Mouse (Mus musculus): ENCODE results near the gene Pde8a.
"Not testable (repeated sequence)": the region's sequence is repeated elsewhere in the genome, so short reads cannot be mapped to it uniquely, and the experiment has no call there.

Gene Pde8a

GRCm38 (mm10) chr7:81213347-81214152, at the start of gene Pde8a:
Gene Pde8a, plus strand, starts transcription at chr7:81213596.
- no peak for DNase-seq (ENCODE audit: low spot score in 2 of 2)

DNA sequence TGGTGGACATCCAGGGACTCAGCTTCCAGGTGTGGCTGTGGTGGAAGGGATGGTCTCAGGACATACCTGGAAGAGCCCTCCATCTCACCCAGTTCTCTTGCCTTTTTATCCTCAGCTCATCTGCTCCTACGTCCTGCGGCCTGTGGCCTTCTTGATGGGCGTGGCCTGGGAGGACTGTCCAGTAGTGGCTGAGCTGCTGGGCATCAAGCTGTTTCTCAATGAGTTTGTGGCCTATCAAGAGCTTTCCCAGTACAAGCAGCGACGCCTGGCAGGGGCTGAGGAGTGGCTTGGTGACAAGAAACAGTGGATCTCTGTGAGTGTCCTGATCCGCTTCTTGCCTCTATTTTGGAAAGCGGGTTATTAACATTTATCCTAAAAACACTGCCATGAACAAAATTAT, 49.0 kb upstream of the Pde8a start:
- DNase-seq (ENCODE audit: low spot score in 2 of 2), result no peak

DNA sequence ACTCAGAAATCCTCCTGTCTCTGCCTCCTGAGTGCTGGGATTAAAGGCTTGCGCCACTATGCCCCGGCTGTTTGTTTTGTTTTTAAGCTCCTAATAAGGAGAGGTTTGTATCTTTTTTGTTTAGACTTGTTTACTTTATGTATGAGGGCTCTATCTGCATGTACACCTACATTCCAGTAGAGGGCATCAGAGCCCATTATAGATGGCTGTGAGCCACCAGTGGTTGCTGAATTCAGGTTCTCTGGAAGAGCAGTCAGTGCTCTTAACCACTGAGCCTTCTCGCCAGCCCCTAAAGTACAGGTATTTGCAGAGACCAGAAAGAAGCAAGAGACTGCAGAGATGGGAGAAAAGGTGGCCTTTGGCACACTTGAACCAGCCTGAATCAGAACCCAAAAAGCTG, 46.3 kb upstream of the Pde8a start:
- DNase-seq (ENCODE audit: low spot score in 2 of 2), result no peak

GRCm38 (mm10) chr7:81169351-81169750, 44.0 kb upstream of the Pde8a start:
- DNase-seq (ENCODE audit: low spot score in 2 of 2), result no peak

DNA sequence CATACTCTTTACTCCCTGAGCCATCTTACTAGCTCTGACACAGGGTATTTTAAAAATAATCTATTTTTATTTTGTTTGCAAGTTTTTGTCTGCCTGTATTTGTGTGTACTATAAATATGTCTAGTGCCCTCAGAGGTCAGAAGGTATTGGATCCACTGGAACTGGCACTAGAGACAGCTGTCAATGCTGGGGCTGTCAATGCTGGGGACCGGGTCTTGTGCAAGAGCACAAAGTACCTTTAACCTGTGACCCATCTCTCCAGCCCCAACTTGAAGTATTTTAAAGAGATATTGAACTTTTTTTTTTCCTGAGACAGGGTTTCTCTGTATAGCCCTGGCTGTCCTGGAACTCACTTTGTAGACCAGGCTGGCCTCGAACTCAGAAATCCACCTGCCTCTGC, 39.5 kb upstream of the Pde8a start:
- no peak for DNase-seq (ENCODE audit: low spot score in 2 of 2)

GRCm38 (mm10) chr7:81174654-81175053, 38.7 kb upstream of the Pde8a start:
- DNase-seq (ENCODE audit: low spot score in 2 of 2), result no peak

- no peak for DNase-seq (ENCODE audit: low spot score in 2 of 2)
Observed at GRCm38 (mm10) chr7:81176187-81176769, 37.1 kb upstream of the Pde8a start.

DNA sequence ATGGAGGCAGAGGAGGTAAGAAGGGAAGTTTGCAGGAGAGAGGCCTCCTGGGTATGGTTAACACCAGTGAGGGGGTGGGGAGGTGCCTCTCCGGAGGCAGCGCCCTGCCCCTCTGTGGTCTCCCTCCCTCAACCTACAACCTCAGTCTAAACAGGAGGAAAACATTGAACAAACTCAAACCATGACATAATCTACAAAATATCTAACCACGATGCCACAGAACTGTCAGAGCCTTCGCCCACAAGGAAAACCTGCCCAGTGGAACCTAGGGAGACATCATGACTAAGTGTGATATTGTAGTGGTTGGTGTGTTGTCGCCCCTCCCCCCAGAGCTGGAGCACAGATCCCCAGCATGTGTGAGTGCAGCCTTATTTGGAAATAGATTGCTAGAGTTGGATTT, 33.9 kb upstream of the Pde8a start:
- no peak for DNase-seq (ENCODE audit: low spot score in 2 of 2)

DNA sequence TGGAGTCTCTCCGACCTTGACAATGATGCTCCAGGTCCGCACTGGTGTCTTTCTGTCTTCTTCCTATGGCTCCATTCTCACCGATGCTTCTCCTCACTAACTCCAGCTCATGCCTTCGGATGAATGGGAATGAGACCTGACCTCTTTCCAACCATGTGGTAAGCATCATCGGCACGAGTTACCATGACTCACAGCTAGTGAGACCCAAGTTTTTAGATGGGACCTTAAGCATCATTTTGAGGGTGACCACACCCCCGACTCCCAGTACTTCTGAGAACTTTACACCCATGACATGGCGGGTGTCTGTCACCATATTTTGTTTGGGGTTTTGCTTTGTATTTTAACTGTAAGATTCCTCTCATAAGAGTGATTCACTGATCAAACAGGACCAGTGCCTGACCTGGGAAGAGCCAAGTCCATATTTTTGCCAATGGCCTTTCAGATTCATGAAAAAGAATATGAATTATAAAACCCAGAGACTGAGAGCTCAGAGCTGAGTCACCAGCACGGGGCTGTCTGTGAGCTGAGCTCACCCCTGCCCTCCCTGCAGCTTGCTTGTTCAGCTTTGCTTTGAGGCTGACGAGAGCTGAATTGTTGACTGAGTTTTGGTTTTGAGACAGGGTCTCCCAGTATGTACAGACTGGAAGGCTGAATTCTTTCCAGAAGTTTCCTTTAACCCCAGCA, 30.8 kb upstream of the Pde8a start:
- no peak for DNase-seq (ENCODE audit: low spot score in 2 of 2)

DNA sequence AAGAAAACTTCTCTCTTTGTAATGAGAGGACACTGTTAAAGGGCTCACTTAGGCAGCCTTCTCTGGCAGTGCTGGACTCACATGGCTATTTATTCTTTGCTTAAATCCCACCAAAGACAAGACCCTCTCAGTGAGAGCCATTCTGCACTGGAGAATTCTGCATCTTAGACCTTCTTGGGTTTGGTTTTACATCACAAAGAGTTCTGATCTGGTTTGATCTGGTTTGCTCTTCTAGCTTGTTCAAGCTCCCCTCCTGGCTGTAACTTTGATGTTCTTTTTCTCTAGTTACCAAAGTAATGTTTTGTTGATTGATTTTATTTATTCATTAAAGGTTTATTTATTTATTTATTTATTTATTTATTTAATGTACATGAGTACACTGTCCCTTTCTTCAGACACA, 30.2 kb upstream of the Pde8a start:
- no peak for DNase-seq (ENCODE audit: low spot score in 2 of 2)

GRCm38 (mm10) chr7:81184136-81184535, 29.3 kb upstream of the Pde8a start:
- no peak for DNase-seq (ENCODE audit: low spot score in 2 of 2)

DNA sequence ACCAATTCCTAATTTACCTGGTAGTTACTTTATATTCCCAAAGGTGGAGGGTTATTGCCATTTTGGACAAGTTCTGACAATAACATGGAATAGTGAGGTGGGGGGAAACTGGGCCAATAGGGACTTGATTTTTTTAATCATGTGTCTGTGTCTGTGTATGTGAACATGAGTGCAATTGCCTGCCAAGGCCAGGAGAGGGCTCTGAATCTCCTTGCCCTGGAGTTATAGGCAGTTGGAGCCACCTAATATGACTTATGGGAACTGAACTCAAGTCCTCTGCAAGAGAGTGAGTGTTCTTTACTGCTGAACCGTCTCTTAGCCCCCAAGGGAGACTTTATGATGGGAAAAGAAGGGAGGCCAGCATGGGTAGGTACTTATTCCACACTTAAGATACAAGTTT, 28.7 kb upstream of the Pde8a start:
- DNase-seq (ENCODE audit: low spot score in 2 of 2), result no peak

GRCm38 (mm10) chr7:81186036-81186435, 27.4 kb upstream of the Pde8a start:
- not testable (repeated sequence) for DNase-seq (ENCODE audit: low spot score in 2 of 2)

DNA sequence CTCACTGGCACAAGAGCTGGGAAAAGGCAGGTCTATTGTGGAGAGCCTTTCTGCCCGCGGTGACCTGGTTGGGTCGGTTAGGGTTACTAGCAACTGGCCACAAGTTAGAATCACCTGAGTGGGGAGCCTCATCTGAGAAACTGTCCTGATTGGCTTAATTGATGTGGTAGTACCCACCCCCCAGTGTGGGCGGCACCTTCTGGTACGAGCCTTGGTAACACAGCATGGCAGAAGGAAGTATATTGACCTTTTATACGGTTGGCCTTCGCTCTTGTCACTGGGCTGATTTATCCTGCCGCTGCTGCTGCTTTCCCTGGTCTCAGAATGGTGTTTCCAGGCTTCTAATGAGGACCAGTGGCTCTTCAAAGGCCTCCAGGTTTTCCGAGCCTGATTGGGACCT, 24.2 kb upstream of the Pde8a start:
- no peak for DNase-seq (ENCODE audit: low spot score in 2 of 2)

DNA sequence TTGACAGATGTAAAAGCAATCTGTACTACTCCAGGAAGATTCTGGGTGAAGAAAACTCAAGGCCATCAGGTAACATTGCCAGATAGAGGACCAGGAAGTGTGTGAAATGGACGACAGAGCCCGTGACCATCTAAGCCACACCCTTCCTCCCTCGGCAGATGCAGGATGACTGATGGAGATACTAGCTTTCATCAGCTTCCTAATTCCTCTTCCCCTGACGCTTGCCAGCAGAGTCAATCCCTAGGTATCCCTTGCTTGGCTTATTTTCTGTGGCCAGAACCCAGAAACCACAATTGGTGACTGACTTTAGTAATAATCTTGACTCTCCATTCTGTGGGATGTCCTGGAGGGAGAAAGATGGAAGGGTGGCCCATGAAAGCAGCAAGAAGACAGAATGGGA, 17.9 kb upstream of the Pde8a start:
- no peak for DNase-seq (ENCODE audit: low spot score in 2 of 2)

DNA sequence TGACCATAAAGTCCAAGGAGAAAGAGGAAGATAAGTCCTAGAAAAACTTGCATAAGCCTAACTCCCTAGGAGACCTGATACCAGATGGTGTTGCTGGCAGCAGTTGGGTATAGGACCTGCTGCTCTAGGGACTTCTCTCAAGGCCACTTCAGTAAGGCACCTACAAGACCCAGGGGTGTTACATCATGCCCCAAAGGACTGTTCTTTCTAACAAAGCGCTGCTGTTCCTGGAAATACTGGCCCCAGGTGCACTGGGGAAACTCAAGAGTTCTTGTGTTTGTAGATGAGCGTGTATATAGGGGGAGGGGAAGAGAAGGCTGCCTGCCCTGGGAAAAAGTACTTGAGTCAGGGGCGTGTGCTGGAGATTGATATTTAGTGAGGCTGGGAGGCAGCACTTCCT, 16.6 kb upstream of the Pde8a start:
- DNase-seq (ENCODE audit: low spot score in 2 of 2), result no peak

DNA sequence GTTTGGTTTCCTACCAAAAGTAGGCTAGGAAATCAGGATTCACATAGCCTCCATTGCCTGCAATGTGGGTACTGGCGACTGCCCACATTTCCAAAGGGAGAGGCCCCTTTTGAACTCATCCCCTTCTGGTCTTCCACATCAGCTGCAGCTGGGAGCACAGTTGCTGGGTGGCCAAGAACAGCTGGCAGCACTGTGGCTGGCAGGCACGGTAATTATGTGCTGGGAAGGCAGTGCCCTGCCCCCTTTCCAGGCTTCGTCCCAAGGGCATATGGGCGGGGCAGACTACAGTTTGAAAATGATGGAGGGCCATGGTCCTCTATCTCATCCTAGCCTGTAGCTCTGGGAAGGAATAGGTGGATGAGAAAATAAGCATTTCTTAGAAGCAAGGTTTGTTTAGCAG, 14.9 kb upstream of the Pde8a start:
- no peak for DNase-seq (ENCODE audit: low spot score in 2 of 2)

DNA sequence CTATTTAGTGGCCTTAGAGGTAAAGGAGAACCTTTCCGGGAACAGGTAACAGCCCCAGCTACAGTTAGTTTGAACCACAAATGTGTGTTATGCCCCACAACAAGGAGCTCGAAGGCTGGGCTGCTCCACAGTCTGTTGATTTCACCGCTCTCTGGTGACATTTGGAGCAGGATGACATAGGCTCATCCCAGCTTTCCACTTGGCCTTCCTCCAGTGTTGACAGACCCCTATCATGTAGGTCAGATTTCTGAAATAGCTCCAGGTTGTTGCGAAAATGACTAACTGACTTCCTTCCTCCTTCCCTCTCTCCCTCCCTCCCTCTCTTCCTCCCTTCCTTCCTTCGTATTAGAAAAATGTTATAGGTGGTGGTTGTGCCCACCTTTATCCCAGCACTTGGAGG, 14.3 kb upstream of the Pde8a start:
- no peak for DNase-seq (ENCODE audit: low spot score in 2 of 2)

DNA sequence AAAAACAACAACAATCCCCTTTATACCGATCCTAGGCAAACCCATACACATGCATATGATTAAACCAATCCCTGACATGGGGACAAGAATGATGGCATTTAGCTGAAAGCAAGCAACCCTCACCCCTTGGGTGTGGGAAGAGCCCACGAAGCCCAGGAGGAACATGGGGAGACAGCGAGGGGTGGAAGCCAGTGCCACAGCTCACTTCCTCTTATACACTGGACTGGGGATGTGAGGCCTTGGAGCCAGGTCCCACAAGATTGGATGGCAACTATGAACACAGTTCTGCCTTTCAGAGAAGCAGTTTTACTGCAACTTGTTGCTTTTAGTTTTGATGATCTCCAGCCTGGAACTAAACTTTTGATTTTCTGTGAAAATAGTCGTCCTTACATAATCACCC, 13.6 kb upstream of the Pde8a start:
- no peak for DNase-seq (ENCODE audit: low spot score in 2 of 2)

DNA sequence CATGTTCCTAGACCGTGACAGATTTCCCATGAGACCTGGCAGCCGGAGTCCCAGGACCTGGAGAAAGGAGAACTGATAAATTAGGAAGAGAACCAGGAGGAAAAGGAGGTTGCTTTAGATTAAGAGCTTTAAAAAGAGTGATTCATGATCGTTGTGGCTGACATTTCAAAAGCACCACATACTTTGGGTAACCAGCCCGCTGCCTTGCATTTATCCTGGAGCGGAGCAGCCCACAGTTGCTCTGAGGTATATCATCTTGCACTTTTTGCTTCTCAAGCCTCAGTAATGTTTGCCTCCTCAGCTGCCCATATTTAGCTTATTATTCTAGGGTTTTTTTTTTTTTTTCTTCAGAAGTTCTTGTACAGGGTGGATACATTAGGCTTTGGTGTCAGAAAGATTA, 11.0 kb upstream of the Pde8a start:
- no peak for DNase-seq (ENCODE audit: low spot score in 2 of 2)

DNA sequence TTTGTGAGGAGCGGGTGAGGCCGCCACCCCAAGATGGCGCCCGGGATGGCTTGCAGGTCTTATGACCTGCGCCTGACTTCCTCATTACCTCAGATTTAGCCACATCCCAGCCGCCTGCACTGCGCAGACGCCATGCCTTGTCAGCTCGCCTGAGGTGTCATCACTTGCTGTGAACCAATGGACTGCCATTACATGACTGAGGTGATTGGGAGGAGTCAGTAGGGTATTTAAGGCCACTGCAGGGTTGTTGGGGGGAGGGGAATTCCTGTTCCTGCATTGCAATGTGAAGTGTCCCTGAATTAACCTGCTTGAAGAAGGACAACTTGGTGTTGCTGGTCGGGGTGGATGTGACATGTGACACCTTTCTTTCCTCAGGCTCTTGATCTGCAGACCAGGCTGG, 9.8 kb upstream of the Pde8a start:
- DNase-seq (ENCODE audit: low spot score in 2 of 2), result not testable (repeated sequence)

GRCm38 (mm10) chr7:81208944-81209343, 4.5 kb upstream of the Pde8a start:
- DNase-seq (ENCODE audit: low spot score in 2 of 2), result peak; percentile 25 to 35

All from frontal cortex, postnatal 25 days (tissue).